Mouse (Mus musculus) embryonic facial prominence, embryonic 15.5 days (tissue): ENCODE results near the gene Prx. TPM values are rescaled to one million over a fixed set of nuclear protein-coding genes. Genes with fewer than 3 reads are reported as not detected.

Source experiments
- ATAC-seq: fragments of 200-750 bp; cut with Nextera tagmentation; 2 replicates; pipeline ENCODE4 v1.8.0; 2017; ENCODE audit warnings: low read depth, moderate TSS enrichment; ENCODE audit not compliant: insufficient number of reproducible peaks, low FRiP score, low TSS enrichment
- H3K27ac ChIP-seq: fragments of 300-500 bp; sonication (generic); replicated peaks from 2 replicates; pipeline ENCODE4 v1.5.1; 2015; ENCODE audit warnings: mild to moderate bottlenecking, inconsistent platforms
- H3K27me3 ChIP-seq: fragments of 300-500 bp; sonication (generic); 2 replicates; pipeline ENCODE4 v1.6.1; 2015; ENCODE audit warnings: inconsistent platforms
- H3K36me3 ChIP-seq: fragments of 300-500 bp; sonication (generic); 2 replicates; pipeline ENCODE4 v1.6.1; 2015; ENCODE audit warnings: mild to moderate bottlenecking, inconsistent platforms
- H3K4me1 ChIP-seq: fragments of 300-500 bp; sonication (generic); 2 replicates; pipeline ENCODE4 v1.6.1; 2015; ENCODE audit warnings: inconsistent platforms
- H3K4me2 ChIP-seq: fragments of 300-500 bp; sonication (generic); replicated peaks from 2 replicates; pipeline ENCODE4 v1.6.1; 2015; ENCODE audit warnings: mild to moderate bottlenecking, inconsistent platforms
- H3K4me3 ChIP-seq: fragments of 300-500 bp; sonication (generic); replicated peaks from 2 replicates; pipeline ENCODE4 v1.5.1; 2015; ENCODE audit warnings: mild to moderate bottlenecking, inconsistent platforms
- H3K9ac ChIP-seq: fragments of 300-500 bp; sonication (generic); 2 replicates; pipeline ENCODE4 v1.6.1; 2015; ENCODE audit warnings: inconsistent platforms
- H3K9me3 ChIP-seq: fragments of 300-500 bp; sonication (generic); replicated peaks from 2 replicates; pipeline ENCODE4 v1.6.1; 2016; ENCODE audit warnings: inconsistent platforms
- WGBS: fragments of 180-500 bp; shearing (Covaris S2); methylation state at CpG from one replicate; pipeline ENCODE4 v1.1.7; 2015; 5-methylcytosine and 5-hydroxymethylcytosine counted together
- polyA plus RNA-seq: library from polyadenylated mRNA; unstranded; fragments of >200 nt; fragmentation: Nextera tagmentation; extraction: Ambion mirVana; gene quantifications from 2 replicates; pipeline ENCODE4 v1.2.1, GENCODE M21; 2015

Gene Prx
- 5.1 and 6.7 TPM in 2 replicates for polyA plus RNA-seq

DNA sequence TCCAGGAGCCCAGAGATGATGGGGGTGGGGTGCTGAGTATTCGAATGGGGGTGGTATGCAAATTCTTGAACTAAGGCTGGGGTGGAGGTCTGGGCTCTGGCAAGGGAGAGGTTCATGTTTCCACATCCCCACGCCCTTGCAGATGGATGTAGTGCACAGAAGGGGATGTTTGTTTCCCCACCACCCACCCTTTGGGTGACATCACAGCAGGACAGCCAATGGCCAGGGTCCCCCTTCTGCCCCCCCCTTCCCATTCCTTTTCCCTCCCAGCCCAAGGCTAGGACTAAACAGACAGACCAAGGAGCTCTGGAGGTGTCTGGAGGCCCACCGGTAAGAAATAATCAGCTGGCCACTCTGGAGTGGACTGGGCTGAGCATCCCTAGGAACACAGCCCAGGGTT, at the start of gene Prx:
Prx (plus strand) TSS at position 289 of the 400 bp plus-strand sequence.
- Histone ChIP-seq H3K36me3 (no peaks in the 10 kb centered on the region), H3K9ac (no peak within 1 kb of the TSS), H3K27ac (no peak within 1 kb of the TSS), H3K4me3 (no peak within 1 kb of the TSS), H3K4me2 (no peak within 1 kb of the TSS), H3K4me1 (peaks cover 8% of the 10 kb centered on the region), H3K27me3 (no peaks in the 10 kb centered on the region), H3K9me3 (no peaks in the 10 kb centered on the region)
- 30% methylated on average over 3 of the region's 3 CpGs for WGBS
- ATAC-seq, result no peak

DNA sequence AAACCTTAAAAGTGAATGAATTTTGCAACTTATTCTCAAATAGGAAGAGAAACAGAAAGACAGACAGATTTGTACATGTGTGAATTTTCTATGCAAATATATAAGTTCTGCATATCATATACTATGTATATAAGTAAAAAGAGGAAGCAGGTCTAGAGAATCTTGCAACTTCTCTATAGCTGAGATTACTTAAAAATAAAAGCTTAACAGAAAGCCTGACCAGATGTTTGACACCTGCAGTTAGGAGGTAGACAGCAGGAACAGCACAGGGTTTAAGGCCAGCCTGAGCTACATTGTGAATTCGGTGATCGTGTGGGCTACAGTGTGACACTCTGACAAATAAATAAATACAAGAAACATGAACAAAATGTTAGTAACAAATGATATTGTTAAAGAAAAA, 47.8 kb upstream of the Prx start:
- H3K4me1 ChIP-seq, result peaks cover 20% of the 10 kb centered on the region
- WGBS, result 96% methylated on average over 2 of the region's 2 CpGs
- ATAC-seq, result no peak

DNA sequence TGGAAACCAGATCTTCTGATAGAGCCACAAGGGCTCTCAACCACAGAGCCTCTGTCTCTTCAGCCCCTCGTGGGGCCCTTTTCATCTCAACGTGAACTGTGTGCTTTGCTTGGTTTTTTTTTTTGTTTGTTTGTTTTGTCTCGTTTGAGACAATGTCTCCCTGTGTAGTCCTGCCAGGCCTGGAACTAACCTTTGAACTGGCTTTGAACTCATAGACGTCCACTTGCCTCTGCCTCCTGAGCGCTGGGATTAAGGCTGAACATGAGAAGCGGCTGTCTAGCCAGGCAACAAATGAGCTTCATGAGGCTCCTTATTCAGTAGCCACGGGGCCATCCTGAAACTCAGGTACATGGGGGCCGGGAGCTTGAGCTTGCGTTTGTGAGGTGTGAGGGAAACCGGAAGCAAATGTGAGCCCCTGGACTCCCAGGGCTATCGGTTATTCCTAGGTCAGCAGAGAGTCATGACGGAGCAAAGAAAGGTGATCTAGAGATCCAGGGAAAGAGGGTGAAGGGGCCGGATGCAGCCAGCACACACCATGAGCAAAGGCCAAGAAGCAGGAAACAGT, 46.8 kb upstream of the Prx start:
- WGBS, result 52% methylated on average over 13 of the region's 13 CpGs
- Histone ChIP-seq H3K36me3 (no peaks in the 10 kb centered on the region), H3K9me3 (no peaks in the 10 kb centered on the region), H3K27me3 (no peaks in the 10 kb centered on the region), H3K27ac (no peak overlapping the region), H3K4me1 (peaks cover 14% of the 10 kb centered on the region), H3K4me3 (no peak overlapping the region), H3K4me2 (no peak overlapping the region), H3K9ac (no peak overlapping the region)
- ATAC-seq, result no peak

More for the DNA sequence above, 47.8 kb upstream of the Prx start:
- no peak overlapping the region for H3K4me3 ChIP-seq
- H3K36me3 ChIP-seq, result no peaks in the 10 kb centered on the region
- no peak overlapping the region for H3K27ac ChIP-seq
- H3K4me2 ChIP-seq, result no peak overlapping the region
- H3K9ac ChIP-seq, result no peak overlapping the region
- H3K9me3 ChIP-seq, result no peaks in the 10 kb centered on the region
- peaks cover 4% of the 10 kb centered on the region for H3K27me3 ChIP-seq

DNA sequence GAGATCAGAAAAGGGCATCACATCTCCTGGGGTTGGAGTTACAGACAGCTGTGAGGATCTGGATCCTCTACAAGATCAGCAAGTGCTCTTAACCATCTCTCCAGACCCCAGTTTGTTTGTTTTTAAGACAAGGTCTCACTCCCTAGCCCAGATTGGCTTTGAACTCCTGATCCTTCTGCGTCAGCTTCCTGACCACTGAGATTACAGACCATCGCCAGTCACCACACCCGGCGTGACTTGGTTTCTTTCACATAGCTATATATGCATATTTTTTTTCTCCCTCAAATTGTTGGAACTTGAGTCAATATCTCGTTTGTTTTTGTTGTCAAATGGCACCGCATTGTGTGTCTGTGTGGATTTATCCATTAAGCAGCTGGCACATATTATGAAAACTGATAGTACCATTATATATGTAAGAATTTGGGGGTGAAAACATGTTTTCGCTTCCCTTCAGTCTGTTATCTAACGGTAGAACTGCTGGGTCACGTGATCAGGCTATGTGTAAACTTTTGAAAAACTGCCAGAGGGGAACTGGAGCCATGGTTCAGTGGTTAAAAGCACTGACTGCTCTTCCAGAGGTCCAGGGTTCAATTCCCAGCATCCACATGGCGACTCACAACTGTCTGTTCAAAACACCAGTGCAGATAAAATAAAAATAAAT, 44.5 kb upstream of the Prx start:
- Histone ChIP-seq H3K27ac (no peak overlapping the region), H3K36me3 (no peaks in the 10 kb centered on the region), H3K4me1 (no peaks in the 10 kb centered on the region), H3K4me3 (no peak overlapping the region), H3K4me2 (no peak overlapping the region), H3K9me3 (no peaks in the 10 kb centered on the region), H3K27me3 (no peaks in the 10 kb centered on the region), H3K9ac (no peak overlapping the region)
- WGBS, result 66% methylated on average over 10 of the region's 10 CpGs
- ATAC-seq, result no peak

DNA sequence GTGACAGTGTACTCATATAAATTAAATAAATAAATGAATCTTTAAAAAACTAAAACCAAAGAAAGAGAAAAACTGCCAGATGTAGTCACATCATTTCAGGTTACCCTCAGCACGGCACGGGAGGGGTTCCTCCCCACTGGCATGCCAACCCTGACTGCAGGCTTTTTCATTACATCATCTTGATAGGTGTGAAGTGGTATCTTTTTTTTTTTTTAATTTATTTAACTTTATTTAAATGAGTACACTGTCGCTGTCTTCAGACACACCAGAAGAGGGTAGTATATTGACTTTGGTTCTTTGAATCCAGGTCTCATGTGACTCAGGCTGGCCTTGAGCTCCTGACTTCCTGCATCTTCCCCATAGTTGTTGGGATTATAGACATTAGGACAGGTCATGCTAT, 43.9 kb upstream of the Prx start:
- Histone ChIP-seq H3K4me3 (no peak overlapping the region), H3K4me2 (no peak overlapping the region), H3K9me3 (no peaks in the 10 kb centered on the region), H3K4me1 (no peaks in the 10 kb centered on the region), H3K9ac (no peak overlapping the region), H3K27me3 (no peaks in the 10 kb centered on the region), H3K27ac (no peak overlapping the region), H3K36me3 (no peaks in the 10 kb centered on the region)
- ATAC-seq, result no peak
- 89% methylated on average over 3 of the region's 3 CpGs for WGBS

DNA sequence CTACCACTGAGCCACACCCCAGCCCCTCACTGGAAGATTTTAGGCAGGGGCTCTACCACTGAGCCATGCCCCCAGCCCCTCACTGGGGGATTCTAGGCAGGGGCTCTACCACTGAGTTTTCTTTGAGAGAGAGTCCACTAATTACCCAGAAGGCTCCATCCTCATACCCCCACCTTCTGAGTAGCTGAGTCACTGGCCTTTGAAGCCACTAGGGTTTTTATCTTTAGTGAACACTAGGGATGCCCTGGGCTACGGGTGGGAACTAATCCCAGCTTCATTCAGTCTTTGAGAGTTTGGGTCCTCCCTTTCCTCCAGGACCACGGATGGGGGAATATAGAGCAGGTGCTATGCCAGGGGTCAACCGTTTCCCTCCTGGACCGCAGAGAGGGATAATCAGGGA, 40.5 kb upstream of the Prx start:
- H3K4me1 ChIP-seq, result no peaks in the 10 kb centered on the region
- H3K4me2 ChIP-seq, result no peak overlapping the region
- ATAC-seq, result no peak
- H3K4me3 ChIP-seq, result no peak overlapping the region
- no peaks in the 10 kb centered on the region for H3K27me3 ChIP-seq
- H3K9me3 ChIP-seq, result no peaks in the 10 kb centered on the region
- H3K9ac ChIP-seq, result no peak overlapping the region
- no peak overlapping the region for H3K27ac ChIP-seq
- WGBS, result 84% methylated on average over 4 of the region's 4 CpGs
- H3K36me3 ChIP-seq, result no peaks in the 10 kb centered on the region

DNA sequence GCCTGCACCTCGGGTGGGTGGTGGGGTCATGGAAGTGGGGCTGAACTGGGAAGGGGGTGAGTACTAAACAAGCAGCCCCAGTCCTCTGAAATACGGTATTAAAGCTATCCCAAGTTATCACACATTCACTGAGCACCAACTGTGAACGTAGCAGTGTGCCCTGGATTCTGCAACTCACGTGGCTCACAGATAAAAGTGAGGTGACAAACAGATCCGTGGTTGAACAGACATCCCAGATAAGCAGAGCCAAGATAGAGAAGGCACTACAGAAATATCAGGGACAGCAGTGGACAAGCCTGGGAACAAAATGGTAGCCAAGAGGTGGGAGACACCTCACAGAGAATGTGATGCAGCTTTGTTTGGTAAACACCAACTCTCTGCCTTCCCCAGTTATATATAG, 39.5 kb upstream of the Prx start:
- H3K9me3 ChIP-seq, result no peaks in the 10 kb centered on the region
- no peaks in the 10 kb centered on the region for H3K36me3 ChIP-seq
- WGBS, result 94% methylated on average over 5 of the region's 5 CpGs
- H3K27ac ChIP-seq, result no peak overlapping the region
- no peak for ATAC-seq
- no peak overlapping the region for H3K4me3 ChIP-seq
- H3K4me2 ChIP-seq, result no peak overlapping the region
- H3K9ac ChIP-seq, result no peak overlapping the region
- H3K27me3 ChIP-seq, result no peaks in the 10 kb centered on the region
- H3K4me1 ChIP-seq, result no peaks in the 10 kb centered on the region

DNA sequence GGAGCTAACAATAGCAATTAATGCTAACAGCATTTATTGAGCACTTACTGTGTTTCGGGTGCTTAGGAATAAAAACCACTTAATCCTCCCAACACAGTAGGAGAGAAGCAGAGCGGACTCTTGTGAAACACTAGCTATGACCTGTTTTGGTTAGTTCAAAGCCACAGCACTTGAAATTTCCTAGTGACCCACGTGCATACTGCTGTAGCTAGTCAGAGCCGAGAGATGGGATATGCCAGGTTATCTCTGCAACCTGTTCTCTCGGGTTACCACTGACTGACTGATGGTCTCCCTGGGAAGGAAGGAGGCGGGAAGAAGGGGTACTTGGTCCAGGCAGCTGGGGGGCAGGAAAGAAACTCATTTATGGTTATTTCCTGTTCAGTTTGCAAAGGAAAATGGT, 38.6 kb upstream of the Prx start:
- Histone ChIP-seq H3K4me3 (no peak overlapping the region), H3K27ac (no peak overlapping the region), H3K4me1 (no peaks in the 10 kb centered on the region), H3K4me2 (no peak overlapping the region), H3K36me3 (no peaks in the 10 kb centered on the region), H3K9me3 (no peaks in the 10 kb centered on the region), H3K27me3 (no peaks in the 10 kb centered on the region), H3K9ac (no peak overlapping the region)
- 72% methylated on average over 6 of the region's 6 CpGs for WGBS
- no peak for ATAC-seq

DNA sequence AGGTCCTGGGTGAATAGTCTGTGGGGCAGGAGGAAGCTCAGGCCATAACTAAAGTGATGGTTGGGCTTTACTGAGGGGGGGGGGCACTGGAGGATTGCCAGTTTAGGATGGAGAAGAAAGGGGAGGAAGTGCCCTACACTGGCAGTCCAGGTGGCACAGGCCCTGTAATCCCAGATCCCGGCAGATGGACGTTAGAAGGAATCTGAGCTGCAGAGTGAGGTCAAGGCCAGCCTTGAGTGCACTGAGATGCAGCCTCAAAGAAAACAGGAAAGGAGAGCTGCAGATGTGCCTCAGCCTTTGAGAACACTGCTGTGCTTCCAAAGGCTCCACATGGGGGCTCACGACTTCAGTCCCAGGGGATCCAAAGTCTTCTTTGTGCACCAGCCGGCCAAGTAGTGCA, 31.5 kb upstream of the Prx start:
- Histone ChIP-seq H3K4me3 (no peak overlapping the region), H3K9me3 (no peaks in the 10 kb centered on the region), H3K9ac (no peak overlapping the region), H3K36me3 (no peaks in the 10 kb centered on the region), H3K4me2 (no peak overlapping the region), H3K27me3 (no peaks in the 10 kb centered on the region), H3K27ac (no peak overlapping the region), H3K4me1 (peaks cover 4% of the 10 kb centered on the region; the same call in 1 of the 2 replicates)
- ATAC-seq, result no peak
- WGBS, result 32% methylated on average over 4 of the region's 4 CpGs

DNA sequence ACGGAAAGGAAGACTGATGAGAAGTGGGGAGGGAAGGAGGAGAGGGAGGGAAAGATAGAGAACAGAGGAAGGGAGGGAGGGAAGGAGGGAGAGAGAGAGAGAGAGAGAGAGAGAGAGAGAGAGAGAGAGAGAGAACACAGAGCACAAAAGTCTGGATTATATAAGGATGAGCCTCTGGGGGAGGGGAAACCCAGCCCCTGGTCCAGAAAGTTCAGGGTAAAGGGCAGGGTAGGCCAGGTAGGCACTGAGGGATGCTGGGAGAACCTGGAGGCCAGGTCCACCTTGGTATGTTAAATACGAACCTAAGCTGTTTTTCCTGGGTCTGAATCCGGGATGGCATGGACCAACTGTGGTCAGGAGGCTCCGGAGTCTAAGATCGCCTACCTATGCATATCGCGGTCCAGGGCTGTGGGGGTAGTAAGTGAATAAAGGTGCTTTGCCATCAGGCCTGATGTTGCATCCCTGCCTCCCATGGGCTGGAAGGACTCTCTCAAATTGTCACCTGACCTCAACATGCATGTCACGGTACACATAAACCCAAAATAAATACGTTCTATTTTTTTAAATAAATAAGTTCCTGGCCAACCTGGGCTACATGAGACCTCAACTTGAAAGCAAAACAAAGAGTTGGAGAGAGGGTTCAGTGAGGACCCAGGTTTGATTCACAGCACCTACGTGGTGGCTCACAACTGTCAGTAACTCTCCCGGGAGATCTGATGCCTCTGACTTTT, 27.6 kb upstream of the Prx start:
- no peak overlapping the region for H3K4me2 ChIP-seq
- H3K4me3 ChIP-seq, result no peak overlapping the region
- no peak for ATAC-seq
- H3K36me3 ChIP-seq, result peaks cover 7% of the 10 kb centered on the region
- H3K9me3 ChIP-seq, result no peaks in the 10 kb centered on the region
- H3K27me3 ChIP-seq, result no peaks in the 10 kb centered on the region
- no peak overlapping the region for H3K27ac ChIP-seq
- H3K4me1 ChIP-seq, result peaks cover 19% of the 10 kb centered on the region
- 89% methylated on average over 11 of the region's 11 CpGs for WGBS
- no peak overlapping the region for H3K9ac ChIP-seq

DNA sequence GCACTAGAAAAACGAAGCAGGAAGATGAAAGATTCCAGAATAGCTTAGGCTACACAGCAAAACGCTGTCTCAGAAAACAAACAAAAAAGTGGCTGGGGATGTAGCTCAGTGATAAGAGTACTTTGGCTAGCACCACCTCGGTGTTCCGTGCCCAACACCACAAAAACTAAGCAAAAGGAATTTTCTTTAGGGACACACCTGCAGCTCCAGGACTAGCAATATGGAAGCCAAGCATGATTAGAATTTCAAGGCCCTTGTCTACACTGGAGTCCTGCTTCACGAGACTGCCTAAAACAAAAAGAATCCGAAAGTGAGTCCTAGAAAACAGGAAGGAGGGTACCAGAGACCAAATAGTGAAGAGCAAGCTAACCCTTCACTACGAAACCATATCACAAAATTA, 26.5 kb upstream of the Prx start:
- H3K9me3 ChIP-seq, result no peaks in the 10 kb centered on the region
- peak overlapping the region; percentile 53 for H3K4me2 ChIP-seq
- peak overlapping the region; percentile 96 for H3K27ac ChIP-seq
- no peak overlapping the region; the same call in 1 of the 2 replicates for H3K9ac ChIP-seq
- no peak for ATAC-seq
- no peaks in the 10 kb centered on the region for H3K27me3 ChIP-seq
- peak overlapping the region; percentile 63 for H3K4me3 ChIP-seq
- WGBS, result 27% methylated on average over 7 of the region's 7 CpGs
- peaks cover 22% of the 10 kb centered on the region for H3K4me1 ChIP-seq
- peaks cover 12% of the 10 kb centered on the region for H3K36me3 ChIP-seq
